ENCODE assay signal across 8 mouse cellular contexts in the genomic region with DNA sequence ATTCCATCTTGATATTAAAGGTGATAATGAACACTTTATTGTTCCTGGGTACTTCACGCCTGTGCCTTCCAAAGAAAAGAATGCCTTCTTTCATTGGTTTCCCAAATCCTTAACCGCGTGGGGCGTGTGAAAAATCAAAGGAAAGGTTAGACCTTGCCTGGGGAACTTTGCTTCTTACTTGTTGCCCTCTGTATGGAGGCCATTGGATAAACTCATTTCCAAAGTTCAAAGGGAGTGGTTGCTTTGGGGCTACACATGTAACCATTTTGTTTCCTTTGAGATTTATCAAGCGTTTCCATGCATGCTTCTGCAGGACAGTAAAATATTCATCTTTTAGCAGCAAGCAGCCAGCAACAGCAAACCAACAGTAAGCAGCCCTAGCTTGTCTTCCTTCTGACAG. TPM values are rescaled to one million over a fixed set of nuclear protein-coding genes. Genes with fewer than 3 reads are reported as not detected.
DNase-seq lines count a peak whose midpoint lies in the region; ATAC-seq lines count a peak whose summit lies in the region.

No protein-coding gene starts in this region.

- DNase-seq in heart, postnatal 14 days: no peak
- DNase-seq in MN1 (ENCODE audit: low spot score): no peak
- no peak for DNase-seq in adrenal gland, postnatal 25 days
- no peak for DNase-seq in adrenal gland, postnatal 4 days (ENCODE audit: low spot score in 2 of 2)

- H3K27ac ChIP-seq in heart, embryonic 14.5 days (replicated peaks in 1 of 2; ENCODE audit: control insufficient read depth in 1 of 2, insufficient read depth in 1 of 2, low read depth in 2 of 2, low read length in 2 of 2): peak overlapping the region; percentile 95 to 99
- H3K27ac ChIP-seq in forebrain, embryonic 12.5 days: peak overlapping the region; percentile 91; the same call in 1 of the 2 replicates
- peak overlapping the region; percentile 99 for H3K27ac ChIP-seq in kidney, embryonic 15.5 days
- no peak overlapping the region; the same call in 1 of the 2 replicates for H3K27ac ChIP-seq in midbrain, embryonic 16.5 days (ENCODE audit: low read length)

- 50% methylated on average over 5 of the region's 5 CpGs for WGBS in heart, embryonic 14.5 days
- WGBS in forebrain, embryonic 12.5 days: 12% methylated on average over 5 of the region's 5 CpGs
- WGBS in kidney, embryonic 15.5 days: 34% methylated on average over 5 of the region's 5 CpGs
- WGBS in midbrain, embryonic 16.5 days: 15% methylated on average over 5 of the region's 5 CpGs

- peaks cover 14 to 26% of the 10 kb centered on the region in 2 experiments for H3K4me1 ChIP-seq in heart, embryonic 14.5 days (ENCODE audit: control insufficient read depth in 2 of 2, insufficient read depth in 2 of 2, low read length in 2 of 2)
- H3K4me1 ChIP-seq in forebrain, embryonic 12.5 days: peaks cover 21% of the 10 kb centered on the region
- H3K4me1 ChIP-seq in kidney, embryonic 15.5 days: peaks cover 23% of the 10 kb centered on the region
- H3K4me1 ChIP-seq in midbrain, embryonic 16.5 days (ENCODE audit: control insufficient read depth, insufficient read depth, low read length): peaks cover 12% of the 10 kb centered on the region

- H3K9ac ChIP-seq in heart, embryonic 14.5 days (ENCODE audit: low read length): peak overlapping the region; percentile 85
- H3K9ac ChIP-seq in forebrain, embryonic 12.5 days: peak overlapping the region; percentile 59; the same call in 1 of the 2 replicates
- H3K9ac ChIP-seq in kidney, embryonic 15.5 days: peak overlapping the region; percentile 45
- no peak overlapping the region for H3K9ac ChIP-seq in midbrain, embryonic 16.5 days (ENCODE audit: low read depth, low read length)

- H3K36me3 ChIP-seq in heart, embryonic 14.5 days (ENCODE audit: control insufficient read depth, insufficient read depth, low read length): no peaks in the 10 kb centered on the region
- no peaks in the 10 kb centered on the region for H3K36me3 ChIP-seq in forebrain, embryonic 12.5 days (replicated peaks)
- no peaks in the 10 kb centered on the region for H3K36me3 ChIP-seq in kidney, embryonic 15.5 days
- H3K36me3 ChIP-seq in midbrain, embryonic 16.5 days (ENCODE audit: control insufficient read depth, insufficient read depth, low read length): no peaks in the 10 kb centered on the region

- intact Hi-C loops in heart, postnatal 14 days (cut with DNase I): loop anchor here (5.0 kb wide), 2 partner anchors 34 to 54 kb away; no protein-coding TSS in a partner anchor

- H3K4me3 ChIP-seq in heart, embryonic 14.5 days (ENCODE audit: control insufficient read depth in 1 of 2, insufficient read depth in 1 of 2, low read depth in 1 of 2, low read length in 2 of 2): peak overlapping the region; percentile 74 to 76
- H3K4me3 ChIP-seq in forebrain, embryonic 12.5 days (replicated peaks): peak overlapping the region; percentile 56
- peak overlapping the region; percentile 60 for H3K4me3 ChIP-seq in kidney, embryonic 15.5 days (replicated peaks)
- peak overlapping the region; percentile 63 for H3K4me3 ChIP-seq in midbrain, embryonic 16.5 days (ENCODE audit: low read depth, low read length)

- no peaks in the 10 kb centered on the region for H3K27me3 ChIP-seq in heart, embryonic 14.5 days (ENCODE audit: control insufficient read depth, insufficient read depth, low read length)
- H3K27me3 ChIP-seq in forebrain, embryonic 12.5 days: 0 out of 2 replicates have a peak, but pooled peaks cover 3% of the 10 kb centered on the region
- no peaks in the 10 kb centered on the region for H3K27me3 ChIP-seq in kidney, embryonic 15.5 days
- no peaks in the 10 kb centered on the region for H3K27me3 ChIP-seq in midbrain, embryonic 16.5 days (ENCODE audit: control insufficient read depth, insufficient read depth, low read depth, low read length)

- no peak for ATAC-seq in heart, embryonic 14.5 days (ENCODE audit: insufficient number of reproducible peaks, insufficient read depth, low FRiP score, low read depth)
- no peak for ATAC-seq in forebrain, embryonic 12.5 days (ENCODE audit: low FRiP score)
- ATAC-seq in kidney, embryonic 15.5 days (replicated peaks; ENCODE audit: low FRiP score): no peak
- no peak for ATAC-seq in midbrain, embryonic 16.5 days

- no peaks in the 10 kb centered on the region for H3K9me3 ChIP-seq in heart, embryonic 14.5 days (ENCODE audit: control insufficient read depth, low read length)
- no peaks in the 10 kb centered on the region for H3K9me3 ChIP-seq in forebrain, embryonic 12.5 days
- no peaks in the 10 kb centered on the region for H3K9me3 ChIP-seq in kidney, embryonic 15.5 days (replicated peaks)
- H3K9me3 ChIP-seq in midbrain, embryonic 16.5 days (replicated peaks; ENCODE audit: control insufficient read depth, low read length, poor library complexity, severe bottlenecking): no peaks in the 10 kb centered on the region

- peak overlapping the region; percentile 80 for H3K4me2 ChIP-seq in heart, embryonic 14.5 days (ENCODE audit: low read length)
- H3K4me2 ChIP-seq in forebrain, embryonic 12.5 days: peak overlapping the region; percentile 88
- H3K4me2 ChIP-seq in kidney, embryonic 15.5 days: peak overlapping the region; percentile 77
- H3K4me2 ChIP-seq in midbrain, embryonic 16.5 days (ENCODE audit: low read length): peak overlapping the region; percentile 92

RNA-seq across cellular contexts. Expression of a gene that starts 20.3 kb away (rescaled TPM):
- 44.3 and 44.9 TPM in 2 replicates for polyA plus RNA-seq in heart, embryonic 14.5 days (2014; fragmentation: Nextera tagmentation; extraction: Ambion mirVana)
- total RNA-seq in heart, postnatal 14 days (2021): 10 to 100 TPM; 27.6 to 27.8 TPM
- polyA plus RNA-seq in forebrain, embryonic 12.5 days (2016; fragmentation: Nextera tagmentation; extraction: Ambion mirVana): 17.9 and 21.7 TPM in 2 replicates
- 41.0 and 45.0 TPM in 2 replicates for polyA plus RNA-seq in kidney, embryonic 15.5 days (2015; fragmentation: Nextera tagmentation; extraction: Ambion mirVana)
- 13.9 and 14.7 TPM in 2 replicates for polyA plus RNA-seq in midbrain, embryonic 16.5 days (2015; fragmentation: Nextera tagmentation; extraction: Ambion mirVana)
- total RNA-seq in adrenal gland, postnatal 25 days (2021): 33.5 and 52.2 TPM in 2 replicates
- total RNA-seq in adrenal gland, postnatal 4 days (2021): 10 to 100 TPM; 51.4 to 64.6 TPM
